Mouse (Mus musculus): ENCODE results near the gene Nxnl1. TPM values are rescaled to one million over a fixed set of nuclear protein-coding genes. Genes with fewer than 3 reads are reported as not detected.

Nxnl1 gene
- polyA plus RNA-seq, 1 experiment from 2014 or later: not detected

DNA sequence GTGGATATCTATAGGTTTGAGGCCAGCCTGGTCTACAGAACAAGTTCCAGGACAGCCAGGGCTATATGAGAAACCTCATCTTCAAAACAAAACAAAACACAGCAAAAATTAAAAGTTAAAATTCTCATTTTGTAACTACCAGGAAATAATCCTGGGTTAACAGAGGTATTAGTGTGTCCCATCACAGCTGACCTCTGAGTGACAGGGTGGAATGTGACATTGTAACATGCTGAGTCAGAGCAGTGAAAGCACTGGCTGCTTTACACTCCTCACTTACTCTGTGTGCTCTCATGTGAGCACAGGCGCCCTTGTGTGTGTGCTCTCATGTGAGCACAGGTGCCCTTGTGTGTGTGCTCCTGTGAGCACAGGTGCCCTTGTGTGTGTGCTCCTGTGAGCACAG, 8.6 kb upstream of the Nxnl1 start:
- H3K36me3 ChIP-seq: peaks cover 1% of the 10 kb centered on the region; the same call in 1 of the 2 replicates
- 48% methylated on average over 1 of the region's 1 CpGs for WGBS

DNA sequence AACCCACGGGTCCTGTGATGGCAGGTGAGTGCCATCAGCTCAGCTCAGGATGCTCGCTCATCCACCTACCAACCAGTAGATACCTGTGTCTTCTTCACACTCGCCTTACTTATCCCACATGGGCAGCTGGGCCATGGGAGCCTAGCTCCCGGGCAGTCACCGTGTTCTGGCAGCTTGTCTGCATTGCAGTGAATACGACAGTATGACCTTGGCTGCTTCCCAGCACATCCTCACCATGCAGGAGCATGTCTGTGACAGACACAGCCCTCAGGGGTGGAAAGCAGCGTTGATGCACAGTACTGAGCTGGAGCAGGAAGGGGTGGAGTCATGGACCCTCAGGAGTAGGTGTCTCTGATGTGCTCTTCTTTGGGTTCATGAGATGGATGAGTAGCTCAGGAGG, 8.0 kb upstream of the Nxnl1 start:
- H3K36me3 ChIP-seq: no peaks in the 10 kb centered on the region
- H3K27me3 ChIP-seq (ENCODE audit: insufficient read depth, poor library complexity, severe bottlenecking): peaks cover 20% of the 10 kb centered on the region
- H3K4me3 ChIP-seq: no peak overlapping the region
- H3K4me1 ChIP-seq: peaks cover 22% of the 10 kb centered on the region
- H3K27ac ChIP-seq: no peak overlapping the region
- no peak for DNase-seq (ENCODE audit: low spot score)
- 72% methylated on average over 7 of the region's 7 CpGs for WGBS
- no peaks in the 10 kb centered on the region for H3K9me3 ChIP-seq

More for the DNA sequence above, 8.6 kb upstream of the Nxnl1 start:
- H3K27me3 ChIP-seq (ENCODE audit: insufficient read depth, poor library complexity, severe bottlenecking): peaks cover 25% of the 10 kb centered on the region
- H3K27ac ChIP-seq: no peak overlapping the region
- H3K4me1 ChIP-seq: peaks cover 16% of the 10 kb centered on the region
- no peaks in the 10 kb centered on the region for H3K9me3 ChIP-seq
- no peak overlapping the region for H3K4me3 ChIP-seq
- no peak for DNase-seq (ENCODE audit: low spot score)

DNA sequence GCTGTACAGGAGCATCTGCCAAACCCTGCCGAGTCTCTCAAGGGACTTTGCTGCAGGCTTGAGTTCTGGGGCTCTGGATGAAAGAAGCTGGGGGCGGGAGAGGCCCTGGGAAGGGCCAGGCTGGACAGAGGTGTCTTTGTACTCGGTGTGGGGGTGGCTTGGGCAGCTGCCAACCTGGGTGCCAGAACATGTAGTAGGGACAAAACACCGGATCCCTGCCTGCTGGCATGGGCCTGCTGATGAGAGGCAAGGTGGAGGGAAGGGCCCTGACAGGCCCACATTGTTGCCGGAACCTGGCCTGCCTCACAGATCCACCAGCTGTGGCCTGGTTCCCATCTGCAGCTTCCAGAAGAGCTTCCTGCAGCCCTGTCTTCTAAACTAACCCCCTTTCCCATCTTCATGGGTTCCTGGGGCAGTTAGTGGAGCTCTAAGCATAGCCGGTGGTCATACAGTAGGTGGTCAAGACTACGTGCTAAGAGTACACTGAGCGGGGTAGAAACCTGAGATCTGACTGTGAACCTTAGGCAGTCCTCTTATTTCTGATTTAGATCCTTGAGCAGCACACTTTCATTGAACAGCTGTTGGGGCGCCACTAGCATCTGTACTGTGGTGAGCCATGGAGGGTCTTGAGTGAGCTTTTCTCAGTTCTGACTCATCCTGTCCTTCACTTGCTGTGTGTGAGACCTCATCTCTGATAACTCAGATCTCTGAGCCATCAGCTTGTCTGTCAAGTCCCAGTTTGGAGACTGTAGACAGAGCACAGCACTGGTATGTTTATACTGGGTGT, 6.6 kb upstream of the Nxnl1 start:
- Histone ChIP-seq H3K4me1 (peaks cover 35% of the 10 kb centered on the region), H3K4me3 (no peak overlapping the region), H3K27ac (no peak overlapping the region), H3K9me3 (no peaks in the 10 kb centered on the region), H3K27me3 (ENCODE audit: insufficient read depth, poor library complexity, severe bottlenecking) (peaks cover 27% of the 10 kb centered on the region), H3K36me3 (no peaks in the 10 kb centered on the region)
- WGBS: 74% methylated on average over 9 of the region's 9 CpGs
- no peak for DNase-seq (ENCODE audit: low spot score)

DNA sequence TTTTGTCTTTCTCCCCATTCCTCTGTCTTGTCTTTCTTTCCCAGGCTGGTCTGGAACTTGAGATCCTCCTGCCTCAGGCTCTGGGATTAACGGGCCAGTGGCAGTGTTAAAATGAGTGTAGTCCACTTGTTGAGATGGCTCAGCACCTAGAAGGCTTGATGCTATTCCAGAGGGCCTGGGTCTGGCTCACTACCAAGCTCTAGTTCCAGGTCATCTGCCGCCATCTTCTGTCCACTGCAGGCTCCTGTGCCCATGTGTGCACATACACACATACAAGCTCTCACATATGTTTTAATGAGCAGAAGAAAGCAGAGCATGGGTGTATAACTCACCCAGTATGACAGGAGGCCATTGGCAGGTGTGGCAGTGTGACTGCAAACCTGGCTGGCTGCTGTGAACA, 5.7 kb upstream of the Nxnl1 start:
- Histone ChIP-seq H3K4me1 (peaks cover 35% of the 10 kb centered on the region), H3K27me3 (ENCODE audit: insufficient read depth, poor library complexity, severe bottlenecking) (peaks cover 36% of the 10 kb centered on the region)

DNA sequence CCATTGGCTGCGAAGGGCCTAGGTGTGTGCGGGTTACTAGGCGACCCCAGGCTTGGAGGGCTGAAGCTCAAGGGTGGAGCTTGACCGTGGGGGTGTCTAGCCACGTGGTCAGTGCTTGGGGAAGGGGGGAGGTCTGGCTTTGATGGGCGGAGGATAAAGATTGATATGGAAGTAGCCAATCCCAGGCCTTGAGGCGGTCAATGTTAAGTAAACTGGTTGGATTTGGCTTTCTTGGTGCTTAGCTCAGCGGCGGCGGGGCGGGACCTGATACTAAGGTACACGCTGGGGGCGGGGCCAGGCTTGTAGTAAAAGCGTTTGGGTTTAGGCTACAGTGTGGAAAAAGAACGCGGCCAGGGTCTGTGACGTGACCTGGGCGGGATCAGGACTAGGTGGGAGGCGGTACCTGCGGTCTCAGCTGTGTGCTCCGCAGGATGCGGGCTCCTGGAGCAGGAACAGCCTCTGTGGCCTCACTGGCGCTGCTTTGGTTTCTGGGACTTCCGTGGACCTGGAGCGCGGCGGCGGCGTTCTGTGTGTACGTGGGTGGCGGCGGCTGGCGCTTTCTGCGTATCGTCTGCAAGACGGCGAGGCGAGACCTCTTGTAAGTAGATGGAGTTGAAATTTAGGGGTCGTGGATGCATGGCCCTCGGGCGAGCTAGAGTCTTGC, 4.0 kb upstream of the Nxnl1 start:
- WGBS: under 1% methylated on average over 41 of the region's 41 CpGs
- Histone ChIP-seq H3K4me3 (peak overlapping the region; percentile 73), H3K27me3 (ENCODE audit: insufficient read depth, poor library complexity, severe bottlenecking) (peaks cover 51% of the 10 kb centered on the region), H3K27ac (peak overlapping the region; percentile 78), H3K9me3 (no peaks in the 10 kb centered on the region), H3K36me3 (no peaks in the 10 kb centered on the region), H3K4me1 (peaks cover 35% of the 10 kb centered on the region)
- DNase-seq (ENCODE audit: low spot score): peak; percentile 94

More for the DNA sequence above, 5.7 kb upstream of the Nxnl1 start:
- no peak for DNase-seq (ENCODE audit: low spot score)
- H3K27ac ChIP-seq: no peak overlapping the region
- H3K36me3 ChIP-seq: no peaks in the 10 kb centered on the region
- no peak overlapping the region for H3K4me3 ChIP-seq
- H3K9me3 ChIP-seq: no peaks in the 10 kb centered on the region
- WGBS: 73% methylated on average over 2 of the region's 2 CpGs

DNA sequence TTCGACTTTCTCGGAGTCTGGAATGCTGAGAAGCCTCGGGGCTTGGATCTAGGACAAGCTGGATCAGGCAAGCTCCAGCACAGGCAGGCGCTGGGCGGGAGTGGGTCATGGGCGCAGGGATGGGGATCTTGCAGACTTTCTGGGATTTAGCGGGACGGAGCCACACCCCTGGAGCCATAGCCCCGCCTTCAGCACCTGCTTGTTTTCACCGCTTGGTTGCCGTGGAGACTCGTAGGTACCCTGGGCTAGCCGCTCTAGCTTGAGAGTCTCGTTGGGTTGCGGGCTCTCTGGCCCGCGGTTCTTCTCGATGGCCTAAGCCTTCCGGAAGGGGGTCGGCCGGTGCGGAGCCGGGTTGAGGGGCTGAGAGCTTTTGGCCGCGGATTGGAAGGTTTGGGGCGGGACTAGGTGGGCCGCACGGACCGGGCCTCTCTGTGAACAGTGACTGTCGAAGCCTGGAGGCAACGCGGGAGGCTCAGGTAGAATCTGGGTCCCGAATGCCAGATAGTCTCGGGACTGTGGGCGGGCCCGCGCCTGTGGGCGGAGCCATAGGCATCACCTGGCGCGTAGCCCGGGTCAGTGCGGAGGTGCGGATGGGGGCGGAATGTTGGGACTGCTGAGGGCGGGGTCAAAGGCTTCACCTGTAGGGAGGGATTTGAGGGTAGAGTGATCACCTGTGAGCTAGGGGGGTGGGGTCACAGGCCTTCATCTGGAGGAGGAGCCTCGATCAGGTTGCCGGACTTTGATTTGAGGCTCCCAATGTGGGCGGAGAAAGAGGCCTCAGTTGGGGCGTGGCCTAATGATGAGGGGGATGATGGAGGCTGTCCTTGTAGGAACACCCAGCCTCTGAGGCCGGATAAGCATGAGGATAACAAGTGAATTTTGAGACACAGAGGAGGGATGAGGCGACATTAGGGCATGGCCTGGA, 3.2 kb upstream of the Nxnl1 start:
- Histone ChIP-seq H3K4me3 (peak overlapping the region; percentile 73), H3K36me3 (no peaks in the 10 kb centered on the region), H3K9me3 (no peaks in the 10 kb centered on the region), H3K4me1 (peaks cover 35% of the 10 kb centered on the region), H3K27me3 (ENCODE audit: insufficient read depth, poor library complexity, severe bottlenecking) (peaks cover 57% of the 10 kb centered on the region), H3K27ac (peak overlapping the region; percentile 78)
- under 1% methylated on average over 51 of the region's 51 CpGs for WGBS
- peak; percentile 87 for DNase-seq (ENCODE audit: low spot score)

DNA sequence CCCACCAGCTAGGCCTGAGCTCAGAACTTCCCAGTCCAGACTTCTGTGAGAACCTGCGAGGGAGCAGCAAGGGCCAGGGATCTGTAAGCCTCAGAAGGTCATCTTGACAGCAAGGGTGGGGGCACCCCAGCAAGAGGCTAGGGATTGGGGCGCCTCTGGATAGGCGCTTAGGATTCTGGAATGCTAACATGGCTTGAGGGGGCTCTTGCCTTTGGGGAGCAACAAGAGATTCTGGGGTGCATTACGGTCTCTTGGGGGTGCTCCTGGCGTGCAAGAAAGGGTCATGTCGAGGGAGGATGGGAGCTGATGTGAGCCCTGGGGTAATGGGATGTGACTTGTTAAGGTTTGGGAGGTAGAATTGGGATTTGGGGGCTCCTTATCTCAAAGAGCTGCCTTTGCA, 2.5 kb upstream of the Nxnl1 start:
- H3K9me3 ChIP-seq: 0 out of 2 replicates have a peak, but pooled peaks cover 4% of the 10 kb centered on the region
- peaks cover 64% of the 10 kb centered on the region for H3K27me3 ChIP-seq (ENCODE audit: insufficient read depth, poor library complexity, severe bottlenecking)
- H3K36me3 ChIP-seq: no peaks in the 10 kb centered on the region
- WGBS: 20% methylated on average over 6 of the region's 6 CpGs
- H3K4me3 ChIP-seq: peak overlapping the region; percentile 73
- H3K27ac ChIP-seq: peak overlapping the region; percentile 78; the same call in 1 of the 2 replicates
- H3K4me1 ChIP-seq: peaks cover 30% of the 10 kb centered on the region
- no peak for DNase-seq (ENCODE audit: low spot score)

DNA sequence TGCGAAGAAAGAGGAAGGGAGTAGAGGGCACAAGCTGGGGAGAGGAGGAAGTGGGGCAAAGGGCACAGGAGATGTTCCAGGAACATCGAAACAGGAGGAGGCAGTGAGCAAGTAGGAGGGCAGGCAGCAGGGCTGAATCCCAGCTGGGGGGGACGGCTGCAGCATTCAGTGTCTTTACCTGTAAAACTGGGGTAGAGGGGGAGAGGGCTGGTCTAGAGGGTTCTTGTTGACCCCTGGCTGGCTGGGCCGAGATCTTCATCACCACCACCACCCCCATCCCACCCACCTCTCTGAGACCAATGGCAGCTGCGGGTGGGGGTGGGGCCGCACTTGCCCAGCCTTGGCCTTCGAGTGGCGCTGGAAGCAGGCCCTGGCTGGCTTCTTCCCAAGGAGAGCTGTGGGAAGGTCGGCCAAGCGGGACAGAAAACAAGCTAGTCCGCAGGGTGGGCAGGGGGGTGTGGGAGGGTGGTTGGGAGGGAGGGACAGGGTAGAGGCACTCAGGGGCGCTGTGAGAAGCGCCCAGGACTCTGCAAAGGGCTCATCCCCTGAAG, 2.1 kb upstream of the Nxnl1 start, which contains the start of gene Slc27a1:
Gene Slc27a1, plus strand, starts transcription at position 496 of the 551 bp plus-strand sequence.
- peaks cover 68% of the 10 kb centered on the region for H3K27me3 ChIP-seq (ENCODE audit: insufficient read depth, poor library complexity, severe bottlenecking)
- H3K4me3 ChIP-seq: peak within 1 kb of the TSS; percentile 73
- no peaks in the 10 kb centered on the region for H3K36me3 ChIP-seq
- no peak for DNase-seq (ENCODE audit: low spot score)
- WGBS: 18% methylated on average over 13 of the region's 13 CpGs
- peaks cover 30% of the 10 kb centered on the region for H3K4me1 ChIP-seq
- peak within 1 kb of the TSS; percentile 78 for H3K27ac ChIP-seq
- 0 out of 2 replicates have a peak, but pooled peaks cover 4% of the 10 kb centered on the region for H3K9me3 ChIP-seq

DNA sequence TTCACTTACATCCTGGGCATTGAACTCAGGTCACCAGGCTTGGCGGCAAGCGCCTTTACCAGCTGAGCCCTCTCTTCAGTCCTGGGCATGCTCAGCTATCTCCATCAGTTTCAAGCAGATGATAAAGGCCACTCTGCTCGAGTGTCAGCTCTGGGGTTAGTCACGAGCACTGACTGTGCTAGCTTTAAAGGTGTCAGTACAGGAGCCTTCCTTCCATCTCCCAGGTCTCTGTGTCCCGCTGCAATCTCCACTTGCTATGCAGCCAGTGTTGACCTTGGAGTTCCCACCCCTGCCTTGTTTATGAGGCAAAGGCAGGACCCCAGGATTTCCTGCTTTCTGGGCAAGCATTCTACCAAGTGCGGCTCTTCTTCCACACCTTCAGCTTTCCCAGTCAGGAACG, 1.2 kb upstream of the Nxnl1 start:
- 62% methylated on average over 7 of the region's 7 CpGs for WGBS
- Histone ChIP-seq H3K4me1 (peaks cover 34% of the 10 kb centered on the region), H3K9me3 (0 out of 2 replicates have a peak, but pooled peaks cover 4% of the 10 kb centered on the region), H3K27me3 (ENCODE audit: insufficient read depth, poor library complexity, severe bottlenecking) (peaks cover 71% of the 10 kb centered on the region), H3K4me3 (no peak overlapping the region), H3K27ac (no peak overlapping the region), H3K36me3 (no peaks in the 10 kb centered on the region)
- DNase-seq (ENCODE audit: low spot score): no peak

DNA sequence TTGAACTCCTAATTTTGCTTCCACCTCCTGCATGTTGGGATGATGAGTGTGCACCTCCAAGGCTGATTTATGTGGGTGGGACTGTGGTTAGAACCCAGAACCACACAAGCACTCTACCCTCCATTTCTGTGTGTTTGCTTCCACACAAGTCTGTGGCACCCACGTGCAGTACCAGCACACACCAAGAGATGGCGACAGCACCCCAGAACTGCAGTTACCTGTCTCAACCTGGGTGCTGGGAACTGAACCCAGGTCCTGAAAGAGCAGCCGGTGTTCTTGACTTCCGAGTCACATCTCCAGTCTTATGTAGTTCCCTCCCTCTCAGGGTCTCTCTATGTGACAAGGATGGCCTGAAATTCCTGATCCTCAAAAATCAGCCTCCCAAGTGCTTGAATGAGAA, 2.4 kb downstream of the Nxnl1 start:
- H3K27ac ChIP-seq: no peak overlapping the region
- WGBS: 86% methylated on average over 4 of the region's 4 CpGs
- no peak overlapping the region for H3K4me3 ChIP-seq
- H3K36me3 ChIP-seq: no peaks in the 10 kb centered on the region
- H3K27me3 ChIP-seq (ENCODE audit: insufficient read depth, poor library complexity, severe bottlenecking): peaks cover 96% of the 10 kb centered on the region
- H3K4me1 ChIP-seq: peaks cover 19% of the 10 kb centered on the region
- 0 out of 2 replicates have a peak, but pooled peaks cover 4% of the 10 kb centered on the region for H3K9me3 ChIP-seq
- no peak for DNase-seq (ENCODE audit: low spot score)

DNA sequence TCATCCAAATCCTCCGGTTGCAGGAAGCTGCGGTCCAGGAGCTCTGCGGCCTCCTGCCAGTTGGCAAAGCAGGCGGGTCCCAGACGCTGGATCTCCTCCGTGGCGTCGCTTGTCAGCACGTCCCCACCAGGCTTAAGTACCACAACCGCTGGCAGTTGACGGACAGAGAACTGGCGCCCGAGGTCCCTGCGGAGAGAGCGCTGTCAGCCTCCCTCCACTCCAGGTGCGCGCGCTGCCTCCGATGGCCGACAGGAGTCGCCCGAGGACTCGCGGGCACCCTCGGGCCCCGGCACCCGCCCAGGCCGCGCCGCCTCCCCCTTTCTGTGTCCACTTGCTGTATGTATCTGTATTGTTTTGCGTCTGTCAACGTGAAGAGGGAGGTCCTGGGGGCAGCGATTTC, 3.6 kb downstream of the Nxnl1 start:
- H3K27ac ChIP-seq: no peak overlapping the region
- WGBS: under 1% methylated on average over 33 of the region's 33 CpGs
- peaks cover 96% of the 10 kb centered on the region for H3K27me3 ChIP-seq (ENCODE audit: insufficient read depth, poor library complexity, severe bottlenecking)
- H3K9me3 ChIP-seq: 0 out of 2 replicates have a peak, but pooled peaks cover 4% of the 10 kb centered on the region
- H3K4me1 ChIP-seq: peaks cover 19% of the 10 kb centered on the region
- no peaks in the 10 kb centered on the region for H3K36me3 ChIP-seq
- peak; percentile 88 for DNase-seq (ENCODE audit: low spot score)
- H3K4me3 ChIP-seq: peak overlapping the region; percentile 48

DNA sequence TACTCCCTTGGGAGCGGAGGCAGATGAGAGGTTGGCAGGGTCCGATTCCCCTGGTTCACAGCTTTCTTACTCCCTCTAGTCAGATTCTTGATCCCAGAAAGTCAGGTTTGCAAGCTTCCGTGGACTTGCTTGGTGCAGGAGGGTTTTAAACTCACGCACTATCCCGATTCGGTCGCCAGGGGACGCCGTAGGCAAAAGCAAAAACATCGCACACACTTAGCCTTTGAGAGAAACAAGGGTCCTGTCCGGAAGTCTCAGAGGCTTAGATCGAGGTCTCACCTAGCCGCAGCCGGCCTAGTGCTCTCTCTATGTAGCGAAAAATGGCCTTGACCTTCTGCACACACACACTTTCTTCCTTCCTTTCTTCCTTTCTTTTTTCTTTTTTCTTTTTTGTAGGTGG, 5.0 kb downstream of the Nxnl1 start:
- 0 out of 2 replicates have a peak, but pooled peaks cover 4% of the 10 kb centered on the region for H3K9me3 ChIP-seq
- peak; percentile 88 for DNase-seq (ENCODE audit: low spot score)
- H3K27me3 ChIP-seq (ENCODE audit: insufficient read depth, poor library complexity, severe bottlenecking): peaks cover 96% of the 10 kb centered on the region
- no peak overlapping the region for H3K27ac ChIP-seq
- 5% methylated on average over 15 of the region's 15 CpGs for WGBS
- H3K4me1 ChIP-seq: peaks cover 19% of the 10 kb centered on the region
- no peaks in the 10 kb centered on the region for H3K36me3 ChIP-seq
- no peak overlapping the region for H3K4me3 ChIP-seq
